In the genomic region with DNA sequence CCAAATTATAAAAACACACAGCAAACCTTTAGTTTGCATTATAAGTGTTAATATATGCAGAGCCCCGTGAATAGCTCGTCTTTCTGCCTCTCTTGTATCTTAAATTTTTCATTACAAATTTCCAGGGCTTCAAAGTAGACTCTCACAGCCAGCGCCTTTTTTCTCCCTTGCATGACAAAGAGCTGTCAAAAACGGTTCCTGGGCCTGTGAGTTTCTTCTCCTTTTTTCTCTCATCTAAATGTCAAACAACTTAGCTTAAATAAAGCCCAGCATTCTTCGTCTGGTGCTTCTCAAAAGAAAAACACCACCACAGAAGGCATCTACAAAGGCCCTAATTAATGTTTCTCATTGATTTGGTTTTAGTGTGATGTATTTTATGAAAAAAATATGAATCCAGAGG, we compare ENCODE assay signal across 25 mouse cellular contexts.
"Had no signal": no experiment of that assay in that cellular context is flagged by ENCODE, and none has a peak within 500 bp of the region (broad histone marks: within the 10 kb centered on the region; RNA-seq: fewer than 3 reads in every experiment).

No protein-coding gene starts in this region.

- H3K27ac ChIP-seq: gastrocnemius, adult 2 months; heart, embryonic 10.5 days; heart, embryonic 13.5 days; heart, embryonic 15.5 days; hindbrain, embryonic 13.5 days; hindbrain, embryonic 15.5 days; intestine, embryonic 15.5 days; layer of hippocampus, adult 2 months; limb, embryonic 13.5 days; limb, embryonic 15.5 days; liver, embryonic 12.5 days; liver, embryonic 14.5 days had no signal

- H3K27me3 ChIP-seq: heart, embryonic 13.5 days; heart, embryonic 15.5 days; hindbrain, embryonic 13.5 days; hindbrain, embryonic 15.5 days; intestine, embryonic 15.5 days; limb, embryonic 13.5 days; limb, embryonic 15.5 days; liver, embryonic 12.5 days had no signal

- DNase-seq: gastrocnemius, adult 2 months; gastrocnemius, postnatal 14 days; gastrocnemius, postnatal 36 days; heart, adult 18-20 months; heart, postnatal 14 days; heart, postnatal 36 days; kidney, adult 18-20 months; kidney, adult 8-10 months; kidney, postnatal 10 days; kidney, postnatal 25 days; kidney, postnatal 4 days; left cerebral cortex, postnatal 4 days had no signal

- H3K36me3 ChIP-seq: heart, embryonic 10.5 days; heart, embryonic 13.5 days; heart, embryonic 15.5 days; hindbrain, embryonic 13.5 days; hindbrain, embryonic 15.5 days; intestine, embryonic 15.5 days; limb, embryonic 13.5 days; limb, embryonic 15.5 days; liver, embryonic 12.5 days had no signal

- H3K9ac ChIP-seq: heart, embryonic 13.5 days; heart, embryonic 15.5 days; hindbrain, embryonic 13.5 days; hindbrain, embryonic 15.5 days; intestine, embryonic 15.5 days; limb, embryonic 13.5 days; limb, embryonic 15.5 days; liver, embryonic 12.5 days; liver, embryonic 14.5 days had no signal

- H3K4me3 ChIP-seq: gastrocnemius, adult 2 months; heart, embryonic 10.5 days; heart, embryonic 13.5 days; heart, embryonic 15.5 days; hindbrain, embryonic 13.5 days; hindbrain, embryonic 15.5 days; intestine, embryonic 15.5 days; layer of hippocampus, adult 2 months; limb, embryonic 13.5 days; limb, embryonic 15.5 days; liver, embryonic 12.5 days had no signal

- H3K4me2 ChIP-seq: heart, embryonic 13.5 days; heart, embryonic 15.5 days; hindbrain, embryonic 13.5 days; hindbrain, embryonic 15.5 days; intestine, embryonic 15.5 days; limb, embryonic 13.5 days; limb, embryonic 15.5 days; liver, embryonic 12.5 days had no signal

- H3K4me1 ChIP-seq: heart, embryonic 10.5 days; heart, embryonic 13.5 days; heart, embryonic 15.5 days; hindbrain, embryonic 13.5 days; hindbrain, embryonic 15.5 days; intestine, embryonic 15.5 days; limb, embryonic 13.5 days; limb, embryonic 15.5 days; liver, embryonic 12.5 days had no signal

- ATAC-seq: inflammation-experienced regulatory T-cells, adult 6 months; intestine, embryonic 15.5 days; intestine, postnatal 0 days; liver, embryonic 12.5 days had no signal

- H3K9me3 ChIP-seq: heart, embryonic 10.5 days; heart, embryonic 13.5 days; heart, embryonic 15.5 days; hindbrain, embryonic 13.5 days; hindbrain, embryonic 15.5 days; intestine, embryonic 15.5 days; limb, embryonic 13.5 days; limb, embryonic 15.5 days; liver, embryonic 12.5 days had no signal
